ENCODE assay signal across 7 mouse cellular contexts in genomic region chr11:96829813-96830538, GRCm38 (mm10). TPM values are rescaled to one million over a fixed set of nuclear protein-coding genes. Genes with fewer than 3 reads are reported as not detected.
DNase-seq lines count a peak whose midpoint lies in the region; ATAC-seq and TF ChIP-seq lines count a peak whose summit lies in the region.

Gene Nfe2l1, minus strand, starts transcription at chr11:96829968.

- peak; percentile 35; the same call in 1 of the 2 replicates for TF ChIP-seq CTCF in intestine, postnatal 0 days (IDR thresholded peaks at IDR 0.05; ENCODE audit: low read depth)
- TF ChIP-seq CTCF in small intestine, adult 2 months (IDR thresholded peaks at IDR 0.05; ENCODE audit: extremely low read depth, insufficient read length, insufficient replicate concordance, low read depth, low read length) = no peak

- peak; percentile 35 for TF ChIP-seq POLR2A in small intestine, adult 2 months (IDR thresholded peaks at IDR 0.05; ENCODE audit: low read depth, low read length)

- peak within 1 kb of the TSS; percentile 83 for H3K9ac ChIP-seq in intestine, postnatal 0 days (ENCODE audit: low read depth, low read length)
- H3K9ac ChIP-seq in midbrain, embryonic 12.5 days (replicated peaks) = peak within 1 kb of the TSS; percentile 82

- DNase-seq in adrenal gland, postnatal 10 days = peak; percentile 98
- peak; percentile 98 for DNase-seq in embryonic facial prominence, embryonic 10.5 days (ENCODE audit: low spot score)
- peak; percentile 97 for DNase-seq in gonadal fat pad, adult 2 months (ENCODE audit: low read depth)
- peak; percentile 99 for DNase-seq in left cerebral cortex, postnatal 4 days

- intact Hi-C loops in left cerebral cortex, postnatal 4 days (cut with DNase I) = no loop called here

- no peaks in the 10 kb centered on the region for H3K27me3 ChIP-seq in embryonic facial prominence, embryonic 10.5 days (replicated peaks; ENCODE audit: low read depth, poor library complexity, severe bottlenecking)
- no peaks in the 10 kb centered on the region for H3K27me3 ChIP-seq in intestine, postnatal 0 days (replicated peaks; ENCODE audit: control insufficient read depth, insufficient read depth, low read length)
- H3K27me3 ChIP-seq in midbrain, embryonic 12.5 days = no peaks in the 10 kb centered on the region
- H3K27me3 ChIP-seq in small intestine, adult 2 months (ENCODE audit: control insufficient read depth, insufficient read depth, low read length) = no peaks in the 10 kb centered on the region

- peaks cover 55% of the 10 kb centered on the region for H3K4me1 ChIP-seq in embryonic facial prominence, embryonic 10.5 days
- peaks cover 10% of the 10 kb centered on the region for H3K4me1 ChIP-seq in intestine, postnatal 0 days (replicated peaks; ENCODE audit: control insufficient read depth, insufficient read depth, low read length)
- peaks cover 44% of the 10 kb centered on the region for H3K4me1 ChIP-seq in midbrain, embryonic 12.5 days
- H3K4me1 ChIP-seq in small intestine, adult 2 months (ENCODE audit: control insufficient read depth, insufficient read depth, insufficient read length, low read length) = peaks cover 13% of the 10 kb centered on the region

- H3K4me3 ChIP-seq in embryonic facial prominence, embryonic 10.5 days = peak within 1 kb of the TSS; percentile 76
- peak within 1 kb of the TSS; percentile 88 for H3K4me3 ChIP-seq in intestine, postnatal 0 days (ENCODE audit: low read depth, low read length)
- H3K4me3 ChIP-seq in midbrain, embryonic 12.5 days = peak within 1 kb of the TSS; percentile 91
- peak within 1 kb of the TSS; percentile 83 for H3K4me3 ChIP-seq in small intestine, adult 2 months (ENCODE audit: low read depth, low read length)

- peaks cover 33% of the 10 kb centered on the region for H3K36me3 ChIP-seq in embryonic facial prominence, embryonic 10.5 days (replicated peaks)
- peaks cover 7% of the 10 kb centered on the region; the same call in 1 of the 2 replicates for H3K36me3 ChIP-seq in intestine, postnatal 0 days (ENCODE audit: control insufficient read depth, insufficient read depth)
- peaks cover 28% of the 10 kb centered on the region for H3K36me3 ChIP-seq in midbrain, embryonic 12.5 days
- H3K36me3 ChIP-seq in small intestine, adult 2 months (ENCODE audit: control insufficient read depth, insufficient read depth, low read length) = peaks cover 8% of the 10 kb centered on the region

- peak within 1 kb of the TSS; percentile 79 for H3K4me2 ChIP-seq in intestine, postnatal 0 days (replicated peaks; ENCODE audit: low read depth)
- peak within 1 kb of the TSS; percentile 88 for H3K4me2 ChIP-seq in midbrain, embryonic 12.5 days (replicated peaks)

- ATAC-seq in intestine, postnatal 0 days = peak; percentile 98
- peak; percentile 99 for ATAC-seq in midbrain, embryonic 12.5 days (ENCODE audit: low FRiP score, low read depth)

- WGBS in embryonic facial prominence, embryonic 10.5 days = under 1% methylated on average over 51 of the region's 51 CpGs
- under 1% methylated on average over 51 of the region's 51 CpGs for WGBS in intestine, postnatal 0 days
- WGBS in midbrain, embryonic 12.5 days = under 1% methylated on average over 51 of the region's 51 CpGs
- under 1% methylated on average over 51 of the region's 51 CpGs for WGBS in small intestine, adult 2 months

- H3K27ac ChIP-seq in embryonic facial prominence, embryonic 10.5 days (replicated peaks) = peak within 1 kb of the TSS; percentile 93
- H3K27ac ChIP-seq in intestine, postnatal 0 days (ENCODE audit: low read depth, low read length) = peak within 1 kb of the TSS; percentile 94
- peak within 1 kb of the TSS; percentile 96 for H3K27ac ChIP-seq in midbrain, embryonic 12.5 days (replicated peaks)
- peak within 1 kb of the TSS; percentile 96 for H3K27ac ChIP-seq in small intestine, adult 2 months (ENCODE audit: insufficient read depth, low read depth, low read length)

- no peaks in the 10 kb centered on the region for H3K9me3 ChIP-seq in embryonic facial prominence, embryonic 10.5 days
- H3K9me3 ChIP-seq in intestine, postnatal 0 days (ENCODE audit: control insufficient read depth) = no peaks in the 10 kb centered on the region
- no peaks in the 10 kb centered on the region for H3K9me3 ChIP-seq in midbrain, embryonic 12.5 days

RNA-seq across cellular contexts. Expression of gene Nfe2l1, which starts in this region (rescaled TPM):
- total RNA-seq in adrenal gland, postnatal 10 days (2021) = 100 to 1,000 TPM; 300 to 307 TPM
- 65.4 and 69.9 TPM in 2 replicates for polyA plus RNA-seq in embryonic facial prominence, embryonic 10.5 days (2016; fragmentation: Nextera tagmentation; extraction: Ambion mirVana)
- 249 and 296 TPM in 2 replicates for polyA plus RNA-seq in gonadal fat pad, adult 2 months (2012; rRNA removed)
- polyA plus RNA-seq in intestine, postnatal 0 days (2015; fragmentation: Nextera tagmentation; extraction: Ambion mirVana) = 31.6 and 35.0 TPM in 2 replicates
- total RNA-seq in left cerebral cortex, postnatal 4 days (2021) = 100 to 1,000 TPM; 108 to 115 TPM
- 80.9 and 81.1 TPM in 2 replicates for polyA plus RNA-seq in midbrain, embryonic 12.5 days (2016; fragmentation: Nextera tagmentation; extraction: Ambion mirVana)
- 36.1 and 87.5 TPM in 2 replicates for polyA plus RNA-seq in small intestine, adult 2 months (2012; rRNA removed)

Comparison
In these comparisons a context has a peak if more than half of its experiments do, and no peak if none do; other contexts are left out.
1. Peak in every context shown above with its lines: DNase-seq, ATAC-seq, H3K4me3 ChIP-seq and H3K27ac ChIP-seq.